Mouse (Mus musculus) MEL (cell line): ENCODE results near the gene Pold1. TPM values are rescaled to one million over a fixed set of nuclear protein-coding genes. Genes with fewer than 3 reads are reported as not detected.

Experiments
- DNase-seq: peaks from one replicate; pipeline ENCODE4 v3.0.0; 2011; ENCODE audit warnings: low read depth, low spot score
- H3K27ac ChIP-seq: 2 replicates; pipeline ENCODE4 v1.5.1; 2012; ENCODE audit warnings: low read depth, mild to moderate bottlenecking, control low read depth, low read length, moderate library complexity; ENCODE audit not compliant: control insufficient read depth
- H3K27me3 ChIP-seq, 2 experiments: fragments of 150-350 bp in 1 of 2; sonication (generic) in 1 of 2; 2 replicates each; pipeline ENCODE4 v1.6.1; 2012; ENCODE audit warnings: low read length in 2 of 2, mild to moderate bottlenecking in 2 of 2, improper control_type of control experiment in 1 of 2, moderate library complexity in 1 of 2; ENCODE audit not compliant: insufficient read depth in 2 of 2, control insufficient read depth in 1 of 2
- H3K36me3 ChIP-seq, 2 experiments: 2 replicates each; pipeline ENCODE4 v1.6.1; 2012 to 2014; ENCODE audit warnings: low read length in 2 of 2, improper control_type of control experiment in 1 of 2, inconsistent platforms in 1 of 2, mild to moderate bottlenecking in 1 of 2; ENCODE audit not compliant: insufficient read depth in 2 of 2, control insufficient read depth in 1 of 2
- H3K4me1 ChIP-seq, 2 experiments: fragments of 150-350 bp in 1 of 2; sonication (generic) in 1 of 2; 2 replicates each; pipeline ENCODE4 v1.6.1; 2012; ENCODE audit warnings: low read length in 2 of 2, improper control_type of control experiment in 1 of 2, mild to moderate bottlenecking in 1 of 2; ENCODE audit not compliant: insufficient read depth in 2 of 2, control insufficient read depth in 1 of 2
- H3K4me3 ChIP-seq, 2 experiments: fragments of 150-350 bp in 1 of 2; sonication (generic) in 1 of 2; 2 replicates each; pipeline ENCODE4 v1.5.1; 2012; ENCODE audit warnings: low read depth in 2 of 2, low read length in 2 of 2, mild to moderate bottlenecking in 2 of 2, moderate library complexity in 2 of 2, control low read depth in 1 of 2, improper control_type of control experiment in 1 of 2; ENCODE audit not compliant: control insufficient read depth in 1 of 2, insufficient read depth in 1 of 2
- H3K79me2 ChIP-seq: 2 replicates; pipeline ENCODE4 v1.6.1; 2012; ENCODE audit warnings: mild to moderate bottlenecking, low read length, moderate library complexity; ENCODE audit not compliant: control insufficient read depth, poor library complexity, insufficient read depth
- H3K9ac ChIP-seq: 2 replicates; pipeline ENCODE4 v1.6.1; 2012; ENCODE audit warnings: low read depth, mild to moderate bottlenecking, control low read depth, low read length, moderate library complexity; ENCODE audit not compliant: control insufficient read depth, poor library complexity, severe bottlenecking
- H3K9me3 ChIP-seq: fragments of 150-350 bp; sonication (generic); replicated peaks from 2 replicates; pipeline ENCODE4 v1.6.1; 2012; ENCODE audit warnings: mild to moderate bottlenecking, low read length, improper control_type of control experiment, moderate library complexity; ENCODE audit not compliant: insufficient read depth
- CHD1 ChIP-seq: IDR thresholded peaks from 2 replicates; pipeline ENCODE4 v1.6.1; 2012; ENCODE audit warnings: low read depth, mild to moderate bottlenecking, inconsistent platforms, low read length, improper control_type of control experiment
- CTCF ChIP-seq, 3 experiments: IDR thresholded peaks in 2 of 3; conservative IDR thresholded peaks in 1 of 3; 2 replicates each; pipeline ENCODE4 v1.5.1; 2011 to 2012; ENCODE audit warnings: low read length in 3 of 3, low read depth in 2 of 3, mild to moderate bottlenecking in 2 of 3, improper control_type of control experiment in 1 of 3, inconsistent platforms in 1 of 3, mixed read lengths in 1 of 3, moderate library complexity in 1 of 3; ENCODE audit not compliant: control insufficient read depth in 1 of 3, insufficient read depth in 1 of 3, poor library complexity in 1 of 3, severe bottlenecking in 1 of 3
- EP300 ChIP-seq, 2 experiments: IDR thresholded peaks; 2 replicates each; pipeline ENCODE4 v1.6.1; 2011; ENCODE audit warnings: improper control_type of control experiment in 2 of 2, low read length in 2 of 2, low read depth in 1 of 2, mild to moderate bottlenecking in 1 of 2
- ETS1 ChIP-seq: IDR thresholded peaks from 2 replicates; pipeline ENCODE4 v1.6.1; 2012; ENCODE audit warnings: low read depth, mild to moderate bottlenecking, inconsistent platforms, low read length, improper control_type of control experiment, moderate library complexity
- HCFC1 ChIP-seq: IDR thresholded peaks from 2 replicates; pipeline ENCODE4 v1.6.1; 2012; ENCODE audit warnings: low read depth, mild to moderate bottlenecking, inconsistent platforms, low read length, improper control_type of control experiment, moderate library complexity
- KAT2A ChIP-seq: conservative IDR thresholded peaks from 2 replicates; pipeline ENCODE4 v1.6.1; 2012; ENCODE audit warnings: low read depth, low read length, improper control_type of control experiment, inconsistent platforms
- MAX ChIP-seq: IDR thresholded peaks from 2 replicates; pipeline ENCODE4 v1.6.1; 2011; ENCODE audit warnings: low read length, improper control_type of control experiment
- MAZ ChIP-seq: IDR thresholded peaks from 2 replicates; pipeline ENCODE4 v1.6.1; 2012; ENCODE audit warnings: low read depth, mild to moderate bottlenecking, inconsistent platforms, low read length, improper control_type of control experiment
- MEF2A ChIP-seq: IDR thresholded peaks from 2 replicates; pipeline ENCODE4 v1.6.1; 2014; ENCODE audit warnings: low read depth, mild to moderate bottlenecking, inconsistent platforms, low read length, improper control_type of control experiment; ENCODE audit not compliant: poor library complexity, insufficient replicate concordance, severe bottlenecking; ENCODE audit errors: extremely low read depth
- NELFE ChIP-seq: IDR thresholded peaks from 2 replicates; pipeline ENCODE4 v1.6.1; 2011; ENCODE audit warnings: low read depth, low read length, improper control_type of control experiment
- NRF1 ChIP-seq: IDR thresholded peaks from 2 replicates; pipeline ENCODE4 v1.6.1; 2014; ENCODE audit warnings: low read depth, mild to moderate bottlenecking, inconsistent platforms, low read length, improper control_type of control experiment, moderate library complexity; ENCODE audit not compliant: poor library complexity, insufficient read depth, severe bottlenecking
- POLR2AphosphoS2 ChIP-seq: IDR thresholded peaks from 2 replicates; pipeline ENCODE4 v1.6.1; 2011; ENCODE audit warnings: low read length, improper control_type of control experiment
- SMC3 ChIP-seq: IDR thresholded peaks from 2 replicates; pipeline ENCODE4 v1.6.1; 2011; ENCODE audit warnings: low read depth, low read length, improper control_type of control experiment
- UBTF ChIP-seq: IDR thresholded peaks from 2 replicates; pipeline ENCODE4 v1.6.1; 2012; ENCODE audit warnings: low read depth, mild to moderate bottlenecking, inconsistent platforms, low read length, improper control_type of control experiment, moderate library complexity, borderline replicate concordance; ENCODE audit not compliant: insufficient read depth
- USF1 ChIP-seq: IDR thresholded peaks from 2 replicates; pipeline ENCODE4 v1.6.1; 2014; ENCODE audit warnings: low read depth, mild to moderate bottlenecking, inconsistent platforms, low read length, improper control_type of control experiment, moderate library complexity
- ZC3H11A ChIP-seq: IDR thresholded peaks from 2 replicates; pipeline ENCODE4 v1.6.1; 2012; ENCODE audit warnings: low read depth, mild to moderate bottlenecking, inconsistent platforms, low read length, improper control_type of control experiment
- ZNF384 ChIP-seq: IDR thresholded peaks from 2 replicates; pipeline ENCODE4 v1.6.1; 2012; ENCODE audit warnings: low read depth, mild to moderate bottlenecking, inconsistent platforms, low read length, improper control_type of control experiment
- polyA plus RNA-seq, 2 experiments: library from polyadenylated mRNA; stranded (reverse) in 1 of 2; unstranded in 1 of 2; fragments of >175 nt in 1 of 2; fragments of >200 nt in 1 of 2; gene quantifications; 2 replicates each; pipeline versions ENCODE4 v1.2.1 to v1.2.4; 2012; ENCODE audit warnings: low replicate concordance in 2 of 2, low read depth in 1 of 2; ENCODE audit not compliant: insufficient read length in 2 of 2, insufficient read depth in 1 of 2, missing spikeins in 1 of 2
- total RNA-seq: library from RNA; depleted of rRNA; stranded (reverse); fragments of 300-350 nt; gene quantifications from 2 replicates; pipeline ENCODE4 v1.2.3, GENCODE M21; 2012

Gene Pold1
- total and polyA plus RNA-seq, 3 experiments = 87.8 to 104 TPM; not detected in 1

DNA sequence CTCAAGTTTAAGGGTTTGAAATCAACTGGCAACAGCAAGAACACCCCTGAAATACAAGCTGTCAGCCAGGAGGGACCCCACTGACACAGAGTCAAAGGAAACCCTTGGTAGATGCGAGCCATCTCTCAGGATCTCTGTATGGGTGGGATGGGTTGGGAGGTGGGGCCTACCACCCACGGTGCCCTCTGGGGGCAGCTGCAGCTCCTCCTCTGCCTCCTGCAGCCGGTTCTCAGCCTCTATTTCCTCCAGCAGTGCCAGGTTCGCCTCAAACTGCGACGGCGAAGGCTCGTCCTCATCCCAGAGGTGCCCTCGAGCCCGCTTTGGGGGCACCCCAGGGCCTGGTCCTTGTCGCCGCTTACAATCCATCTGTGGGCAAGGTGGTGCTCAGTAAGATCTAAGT, 5.6 kb downstream of the Pold1 start:
- H3K4me1 ChIP-seq = peaks cover 0 to 10% of the 10 kb centered on the region in 2 experiments; a peak in 3 of 4 replicates
- H3K4me3 ChIP-seq = no peak overlapping the region
- H3K27ac ChIP-seq = no peak overlapping the region
- TF ChIP-seq ETS1 = no peak
- no peak for TF ChIP-seq KAT2A
- no peak for TF ChIP-seq NRF1
- TF ChIP-seq NELFE = no peak
- TF ChIP-seq HCFC1 = no peak
- no peak for TF ChIP-seq CTCF (IDR thresholded peaks at IDR 0.05 in 2 of 3, conservative IDR thresholded peaks at IDR 0.05 in 1 of 3; ENCODE audit: control insufficient read depth in 1 of 3, insufficient read depth in 1 of 3, low read depth in 2 of 3, low read length in 3 of 3, poor library complexity in 1 of 3, severe bottlenecking in 1 of 3)
- TF ChIP-seq MEF2A = no peak
- TF ChIP-seq ZC3H11A = no peak
- no peak for TF ChIP-seq USF1
- TF ChIP-seq EP300 (IDR thresholded peaks at IDR 0.05; ENCODE audit: low read depth in 1 of 2, low read length in 2 of 2) = no peak
- no peak for TF ChIP-seq MAX
- TF ChIP-seq SMC3 = no peak
- no peak for TF ChIP-seq CHD1
- no peak for TF ChIP-seq UBTF
- H3K79me2 ChIP-seq = peaks cover 20% of the 10 kb centered on the region
- no peak overlapping the region for H3K9ac ChIP-seq
- no peaks in the 10 kb centered on the region for H3K27me3 ChIP-seq
- H3K9me3 ChIP-seq = no peaks in the 10 kb centered on the region
- no peaks in the 10 kb centered on the region; a peak in 2 of 4 replicates for H3K36me3 ChIP-seq
- DNase-seq = no peak

GRCm38 (mm10) chr7:44542555-44542954, 6.1 kb downstream of the Pold1 start:
- TF ChIP-seq MAZ (no peak), USF1 (no peak), ZNF384 (no peak), POLR2AphosphoS2 (no peak)
- no peaks in the 10 kb centered on the region for H3K27me3 ChIP-seq
- no peak overlapping the region for H3K27ac ChIP-seq
- H3K4me3 ChIP-seq = no peak overlapping the region
- no peak for DNase-seq
- no peaks in the 10 kb centered on the region; a peak in 1 of 4 replicates for H3K36me3 ChIP-seq
- no peaks in the 10 kb centered on the region for H3K9me3 ChIP-seq
- peaks cover 0 to 4% of the 10 kb centered on the region in 2 experiments; a peak in 2 of 4 replicates for H3K4me1 ChIP-seq
- no peak overlapping the region for H3K9ac ChIP-seq
- peaks cover 15% of the 10 kb centered on the region for H3K79me2 ChIP-seq
